Comparison of ENCODE assay signal across 8 mouse cellular contexts in genomic region chr16:31428335-31428674, GRCm38 (mm10). TPM values are rescaled to one million over a fixed set of nuclear protein-coding genes. Genes with fewer than 3 reads are reported as not detected.
DNase-seq lines count a peak whose midpoint lies in the region; ATAC-seq and TF ChIP-seq lines count a peak whose summit lies in the region.

No protein-coding gene starts in this region.

- H3K27ac ChIP-seq in heart, postnatal 0 days (ENCODE audit: low read depth) = no peak overlapping the region
- H3K27ac ChIP-seq in bone marrow, adult 2 months (ENCODE audit: control insufficient read depth, insufficient read depth, low read depth, low read length, poor library complexity) = no peak overlapping the region
- H3K27ac ChIP-seq in hindbrain, embryonic 12.5 days = peak overlapping the region; percentile 95
- H3K27ac ChIP-seq in midbrain, embryonic 11.5 days (ENCODE audit: low read depth, low read length) = peak overlapping the region; percentile 84; the same call in 1 of the 2 replicates

- H3K4me3 ChIP-seq in heart, postnatal 0 days (ENCODE audit: low read depth, low read length) = peak overlapping the region; percentile 62
- peak overlapping the region; percentile 47 for H3K4me3 ChIP-seq in bone marrow, adult 2 months (replicated peaks; ENCODE audit: control insufficient read depth, low read depth, low read length)
- peak overlapping the region; percentile 51 for H3K4me3 ChIP-seq in hindbrain, embryonic 12.5 days
- H3K4me3 ChIP-seq in midbrain, embryonic 11.5 days (ENCODE audit: low read depth, low read length) = peak overlapping the region; percentile 59

- H3K9ac ChIP-seq in heart, postnatal 0 days (replicated peaks; ENCODE audit: low read depth, low read length) = no peak overlapping the region
- peak overlapping the region; percentile 71 for H3K9ac ChIP-seq in hindbrain, embryonic 12.5 days
- H3K9ac ChIP-seq in midbrain, embryonic 11.5 days (ENCODE audit: low read length) = peak overlapping the region; percentile 71; the same call in 1 of the 2 replicates

- TF ChIP-seq EP300 in heart, postnatal 0 days (IDR thresholded peaks at IDR 0.05; ENCODE audit: low read depth) = no peak

- intact Hi-C loops in left cerebral cortex, postnatal 14 days (cut with DNase I) = no loop called here

- H3K4me1 ChIP-seq in heart, postnatal 0 days (ENCODE audit: control insufficient read depth, insufficient read depth) = peaks cover 10% of the 10 kb centered on the region; the same call in 1 of the 2 replicates
- peaks cover 2% of the 10 kb centered on the region; the same call in 1 of the 2 replicates for H3K4me1 ChIP-seq in bone marrow, adult 2 months (ENCODE audit: control insufficient read depth, insufficient read depth, low read length)
- no peaks in the 10 kb centered on the region; the same call in 1 of the 2 replicates for H3K4me1 ChIP-seq in hindbrain, embryonic 12.5 days
- peaks cover 4% of the 10 kb centered on the region for H3K4me1 ChIP-seq in midbrain, embryonic 11.5 days (ENCODE audit: control insufficient read depth, insufficient read depth, low read length)

- ATAC-seq in heart, postnatal 0 days (ENCODE audit: insufficient read depth, low read depth) = no peak
- ATAC-seq in hindbrain, embryonic 12.5 days (ENCODE audit: low FRiP score) = no peak
- ATAC-seq in midbrain, embryonic 11.5 days (ENCODE audit: low FRiP score) = no peak

- H3K4me2 ChIP-seq in heart, postnatal 0 days (ENCODE audit: low read depth, low read length) = peak overlapping the region; percentile 95
- H3K4me2 ChIP-seq in hindbrain, embryonic 12.5 days (replicated peaks) = peak overlapping the region; percentile 80
- peak overlapping the region; percentile 92 for H3K4me2 ChIP-seq in midbrain, embryonic 11.5 days

- H3K27me3 ChIP-seq in heart, postnatal 0 days (ENCODE audit: control insufficient read depth, insufficient read depth, low read length) = peaks cover 35% of the 10 kb centered on the region
- H3K27me3 ChIP-seq in hindbrain, embryonic 12.5 days = peaks cover 20% of the 10 kb centered on the region
- peaks cover 15% of the 10 kb centered on the region for H3K27me3 ChIP-seq in midbrain, embryonic 11.5 days (ENCODE audit: control insufficient read depth, insufficient read depth, low read length)

- TF ChIP-seq CTCF in heart, postnatal 0 days (IDR thresholded peaks at IDR 0.05; ENCODE audit: low read depth) = no peak
- no peak for TF ChIP-seq CTCF in bone marrow, adult 2 months (IDR thresholded peaks at IDR 0.05; ENCODE audit: control insufficient read depth, insufficient read depth, low read length)

- H3K9me3 ChIP-seq in heart, postnatal 0 days (replicated peaks; ENCODE audit: control insufficient read depth, low read length) = no peaks in the 10 kb centered on the region
- no peaks in the 10 kb centered on the region for H3K9me3 ChIP-seq in hindbrain, embryonic 12.5 days (replicated peaks)
- H3K9me3 ChIP-seq in midbrain, embryonic 11.5 days (ENCODE audit: control insufficient read depth, low read length) = no peaks in the 10 kb centered on the region

- H3K36me3 ChIP-seq in heart, postnatal 0 days (replicated peaks; ENCODE audit: control insufficient read depth, insufficient read depth, low read length) = no peaks in the 10 kb centered on the region
- no peaks in the 10 kb centered on the region for H3K36me3 ChIP-seq in hindbrain, embryonic 12.5 days
- no peaks in the 10 kb centered on the region for H3K36me3 ChIP-seq in midbrain, embryonic 11.5 days (ENCODE audit: control insufficient read depth, insufficient read depth, low read length)

- WGBS in heart, postnatal 0 days = 3% methylated on average over 11 of the region's 11 CpGs
- WGBS in bone marrow, adult 2 months = 5% methylated on average over 11 of the region's 11 CpGs
- 6% methylated on average over 11 of the region's 11 CpGs for WGBS in hindbrain, embryonic 12.5 days
- WGBS in midbrain, embryonic 11.5 days = 2% methylated on average over 11 of the region's 11 CpGs

- no peak for DNase-seq in heart, postnatal 0 days (ENCODE audit: low spot score)
- DNase-seq in heart, adult 8-10 months (ENCODE audit: low spot score) = no peak
- DNase-seq in midbrain, embryonic 11.5 days (ENCODE audit: low spot score, missing footprints) = no peak
- no peak for DNase-seq in right cerebral cortex, postnatal 14 days
- no peak for DNase-seq in kidney, adult 11 months
- DNase-seq in left cerebral cortex, postnatal 14 days (ENCODE audit: low spot score in 2 of 2) = no peak

- TF ChIP-seq POLR2A in bone marrow, adult 2 months (IDR thresholded peaks at IDR 0.05; ENCODE audit: borderline replicate concordance, control insufficient read depth, low read depth, low read length) = no peak

RNA-seq across cellular contexts. Expression of gene Bdh1, which starts 6.2 kb away (rescaled TPM):
- 9.5 and 13.6 TPM in 2 replicates for total RNA-seq in heart, postnatal 0 days (2014; rRNA removed; ENCODE audit: low replicate concordance)
- 3.0 and 4.2 TPM in 2 replicates for polyA plus RNA-seq in heart, postnatal 0 days (2015; fragmentation: Nextera tagmentation; extraction: Ambion mirVana)
- total RNA-seq in heart, adult 8-10 months (2022) = 100 to 1,000 TPM; 234 to 417 (median 264) TPM
- 3.2 and 8.1 TPM in 2 replicates for polyA plus RNA-seq in bone marrow, adult 2 months (2011; ENCODE audit: insufficient read depth, insufficient read length, low replicate concordance, missing spikeins)
- polyA plus RNA-seq in hindbrain, embryonic 12.5 days (2016; fragmentation: Nextera tagmentation; extraction: Ambion mirVana) = 45.5 and 55.7 TPM in 2 replicates
- polyA plus RNA-seq in midbrain, embryonic 11.5 days (2014; fragmentation: Nextera tagmentation; extraction: Ambion mirVana) = 19.0 and 21.3 TPM in 2 replicates
- total RNA-seq in left cerebral cortex, postnatal 14 days (2021) = 100 to 1,000 TPM; 233 to 253 TPM

Comparison
In these comparisons a context has a peak if more than half of its experiments do, and no peak if none do; other contexts are left out.
1. H3K27ac ChIP-seq: peak in hindbrain, embryonic 12.5 days (single experiment) and midbrain, embryonic 11.5 days (single experiment); none in heart, postnatal 0 days (single experiment) and bone marrow, adult 2 months (single experiment).
2. Peak in every context shown above with its lines, with median percentiles within 50 percentile points of each other: H3K4me2 ChIP-seq and H3K4me3 ChIP-seq.